Mouse (Mus musculus): ENCODE measurements around the gene Artn. TPM values are rescaled to one million over a fixed set of nuclear protein-coding genes. Genes with fewer than 3 reads are reported as not detected.

Gene Artn
- total RNA-seq, 2 experiments from 2014 or later: 1.1 to 1.9 TPM

GRCm38 (mm10) chr4:117887920-117888319 is 41.6 kb downstream of the Artn start:
- no peak for DNase-seq

GRCm38 (mm10) chr4:117887133-117887532 is 42.4 kb downstream of the Artn start, which contains the start of gene Atp6v0b:
Atp6v0b (minus strand) TSS chr4:117887333.
- peak; percentile 94 to 96 for DNase-seq

- no peak for DNase-seq
These were observed 42.9 kb downstream of the Artn start for GRCm38 (mm10) chr4:117886644-117887043.

GRCm38 (mm10) chr4:117885994-117886393 is 43.6 kb downstream of the Artn start:
- DNase-seq: no peak

- DNase-seq: no peak
These were observed 44.5 kb downstream of the Artn start for GRCm38 (mm10) chr4:117885093-117885492.

GRCm38 (mm10) chr4:117884146-117884545 is 45.4 kb downstream of the Artn start:
- DNase-seq: no peak

- DNase-seq: peak; percentile 67 to 73
These were observed 46.6 kb downstream of the Artn start, which contains the start of gene B4galt2 for GRCm38 (mm10) chr4:117882701-117883691. B4galt2 (minus strand) TSS chr4:117883487.

- DNase-seq: no peak
These were observed 50.9 kb downstream of the Artn start for GRCm38 (mm10) chr4:117878703-117879102.

- no peak for DNase-seq
These were observed 51.3 kb downstream of the Artn start for GRCm38 (mm10) chr4:117878301-117878700.

Other genes with a start within 250 kb of the Artn start
- gene Dmap1, start 247.5 kb downstream of the Artn start, total RNA-seq (2021): 10 to 100 TPM; 35.0 to 36.8 TPM
- not detected for gene Gm12845, start 205.4 kb downstream of the Artn start, total RNA-seq (2021)
- gene Klf17, start 164.1 kb downstream of the Artn start, total RNA-seq (2021): not detected
- gene Slc6a9, start 95.3 kb downstream of the Artn start, total RNA-seq (2021): 10 to 100 TPM; 34.7 to 38.8 TPM
- gene Ccdc24, start 57.2 kb downstream of the Artn start, total RNA-seq (2021): 1 to 10 TPM in 1 of 2 experiments, under 1 TPM in 1; 0.52 to 1.5 TPM
- 10 to 100 TPM; 65.9 to 67.0 TPM for gene B4galt2, start 46.3 kb downstream of the Artn start, total RNA-seq (2021)
- 100 to 1,000 TPM; 418 to 429 TPM for gene Atp6v0b, start 42.4 kb downstream of the Artn start, total RNA-seq (2021)
- 10 to 100 TPM; 10.9 to 11.5 TPM for gene Dph2, start 37.7 kb downstream of the Artn start, total RNA-seq (2021)
- gene Ipo13, start 14.8 kb downstream of the Artn start, total RNA-seq (2021): 100 to 1,000 TPM; 120 to 130 TPM
- 10 to 100 TPM; 43.3 to 45.3 TPM for gene St3gal3, start 205.2 kb upstream of the Artn start, total RNA-seq (2021)